Mouse (Mus musculus) c-Kit-negative CD71-positive TER-119-positive erythroid progenitor cells, embryonic 14.5 days (primary cell): Measurements from ENCODE around the gene Clca3b.
"Not testable (repeated sequence)": the region's sequence is repeated elsewhere in the genome, so short reads cannot be mapped to it uniquely, and the experiment has no call there.

Experiments
- DNase-seq: peaks from one replicate; pipeline ENCODE4 v3.0.0-alpha.2; 2013; ENCODE audit warnings: low read depth, low spot score

Clca3b gene

DNA sequence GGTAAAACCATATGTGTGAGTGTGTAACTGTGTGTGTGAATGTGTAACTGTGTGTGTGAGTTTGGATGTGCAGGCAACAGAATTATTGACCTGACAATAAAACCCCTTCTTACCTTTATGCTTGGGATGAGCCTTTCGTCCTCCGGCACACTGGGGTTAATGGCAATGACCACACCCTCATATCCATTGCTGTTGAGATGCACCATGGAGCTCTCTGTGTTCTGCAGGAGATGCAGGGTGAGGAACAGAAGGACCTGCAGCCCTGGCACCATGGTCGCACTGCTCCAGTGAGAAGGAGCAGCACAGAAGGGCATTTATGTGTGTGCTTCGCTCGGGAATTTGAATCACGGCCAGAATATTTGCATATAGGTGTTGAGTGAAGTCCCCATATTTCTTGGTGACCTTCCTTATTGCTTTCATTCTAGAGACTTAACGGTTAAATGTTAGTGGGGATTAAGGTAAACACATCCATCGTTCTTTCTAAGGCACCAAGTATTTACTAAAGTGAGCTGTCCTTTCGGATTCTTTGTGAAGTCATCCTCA is at the start of gene Clca3b:
Clca3b (minus strand) TSS at position 344 of the 543 bp plus-strand sequence.
- DNase-seq, result not testable (repeated sequence)

DNA sequence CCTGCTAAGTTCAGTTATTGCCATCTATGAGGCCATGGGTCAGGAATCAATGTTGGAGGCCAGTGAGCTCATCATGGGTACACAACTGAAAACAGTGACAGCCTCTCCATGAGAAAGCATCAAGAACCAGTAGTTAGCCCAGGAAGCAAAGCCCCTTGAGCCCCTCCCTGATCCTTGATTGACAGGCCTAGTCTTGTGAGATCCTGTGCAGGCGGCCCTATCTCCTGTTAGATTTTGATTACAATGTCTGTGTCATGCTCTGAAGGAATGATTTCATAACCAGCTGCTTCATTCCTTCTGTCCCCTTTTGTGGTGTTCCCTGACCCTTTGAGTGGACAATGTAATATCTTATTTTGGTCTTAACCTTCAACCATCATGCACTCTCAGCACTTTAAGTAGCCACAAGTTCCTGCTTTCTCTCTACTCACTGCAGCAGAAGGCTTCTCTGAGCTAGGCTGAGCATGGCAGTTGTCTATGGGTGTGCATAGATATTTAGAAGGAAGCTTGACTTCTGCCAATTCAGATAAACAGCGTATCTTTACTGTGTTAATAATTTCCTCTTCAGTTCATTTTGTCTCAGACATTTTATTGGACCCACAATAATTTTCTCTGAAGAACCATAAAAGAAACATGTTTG is 48.0 kb upstream of the Clca3b start:
- DNase-seq, result no peak

DNA sequence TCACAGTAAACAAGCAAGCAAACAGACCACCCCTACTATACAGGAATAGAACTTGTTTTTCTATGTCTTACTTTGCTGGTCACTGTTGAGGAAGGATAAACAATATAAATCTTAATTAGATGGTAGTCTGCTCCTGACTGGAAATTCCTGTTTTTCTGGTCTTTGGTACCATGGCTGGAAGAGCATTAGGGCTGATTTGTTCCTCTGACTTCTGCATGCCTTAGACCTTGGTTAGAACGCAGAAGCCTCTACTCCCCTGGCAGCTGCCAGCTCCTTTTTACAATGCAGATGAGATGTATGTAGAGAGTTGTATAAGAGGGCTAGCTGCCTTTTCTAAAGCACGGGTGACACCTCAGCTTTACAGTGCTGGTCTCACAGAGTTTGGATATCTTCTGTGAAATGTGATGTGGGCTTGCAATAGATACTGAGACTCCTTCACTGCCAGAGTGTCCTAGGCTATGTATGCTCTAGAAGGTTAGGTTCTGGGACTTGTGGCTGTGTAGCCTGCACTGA is 41.1 kb upstream of the Clca3b start:
- no peak for DNase-seq

DNA sequence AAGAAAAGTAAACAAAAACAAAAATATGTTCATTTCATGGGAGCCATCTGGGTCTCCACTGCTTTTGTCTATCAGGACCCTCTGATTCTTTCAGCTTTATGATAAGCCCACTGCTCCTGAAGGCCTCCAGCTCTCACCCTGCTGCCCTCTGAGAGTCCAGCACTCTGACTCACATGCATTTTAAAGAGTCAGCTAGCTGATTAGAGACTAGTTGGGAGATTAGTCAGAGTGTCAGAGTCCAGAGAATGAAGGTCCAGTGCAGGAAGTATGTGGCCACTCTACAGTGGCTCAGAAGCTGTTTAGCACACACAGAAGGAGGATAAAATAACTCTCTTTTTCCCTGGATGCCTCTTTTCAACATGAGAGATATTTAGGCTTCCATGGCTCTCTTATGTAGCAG is 37.8 kb upstream of the Clca3b start:
- no peak for DNase-seq

DNA sequence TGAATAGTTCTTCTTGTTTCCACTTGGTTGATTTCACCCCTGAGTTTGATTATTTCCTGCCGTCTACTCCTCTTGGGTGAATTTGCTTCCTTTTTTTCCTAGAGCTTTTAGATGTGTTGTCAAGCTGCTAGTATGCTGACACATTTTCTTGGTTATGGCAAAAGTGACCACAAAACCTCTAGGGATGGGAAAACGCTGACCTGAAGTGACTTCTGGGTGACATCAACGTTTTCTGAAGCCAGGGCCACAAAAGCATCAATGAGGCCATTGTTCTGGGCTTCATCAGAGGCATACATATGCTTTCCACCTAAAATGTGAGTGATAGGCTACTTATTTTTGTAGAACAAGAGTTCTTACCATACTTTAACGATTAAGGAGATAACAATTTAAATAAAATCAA is 22.9 kb upstream of the Clca3b start:
- DNase-seq, result not testable (repeated sequence)

DNA sequence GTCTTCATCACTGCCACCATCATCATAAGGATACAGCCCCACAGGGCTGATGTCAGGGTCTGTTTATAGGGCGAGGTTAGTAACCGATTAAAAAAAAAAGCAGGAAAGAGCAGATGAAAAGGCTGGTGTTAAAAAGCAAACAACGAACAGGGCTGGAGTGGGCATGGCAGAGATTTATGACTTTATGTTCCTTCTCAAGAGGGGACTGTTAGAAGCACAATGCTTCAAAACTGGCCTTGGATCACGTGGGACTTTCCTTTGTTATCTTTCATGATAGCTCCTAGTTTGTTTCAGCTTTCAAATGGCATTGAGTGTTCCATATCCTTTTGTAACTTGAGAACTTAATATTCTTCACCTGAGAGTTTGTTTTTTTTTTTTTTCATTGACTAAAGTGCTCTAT is 427 bp upstream of the Clca3b start:
- no peak for DNase-seq

DNA sequence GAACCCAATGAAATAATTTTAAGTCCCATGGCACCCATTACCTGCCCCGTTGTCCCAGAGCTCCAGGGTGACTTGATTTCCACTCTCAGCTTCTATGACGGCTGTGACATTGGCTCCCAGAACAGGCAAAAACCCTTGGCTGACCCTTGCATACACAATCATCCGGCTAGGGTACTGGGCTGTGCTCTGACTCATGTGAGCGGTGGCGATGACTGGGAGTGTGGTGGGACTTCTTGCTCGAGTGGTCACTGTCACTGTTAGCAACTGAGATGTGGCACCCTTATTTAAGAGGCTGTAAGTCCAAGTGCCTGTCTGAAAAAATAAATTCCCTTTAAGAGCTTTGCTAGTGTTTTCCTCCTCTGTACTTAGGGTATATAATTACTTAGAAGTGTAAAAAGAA is 21.9 kb downstream of the Clca3b start:
- DNase-seq, result no peak

DNA sequence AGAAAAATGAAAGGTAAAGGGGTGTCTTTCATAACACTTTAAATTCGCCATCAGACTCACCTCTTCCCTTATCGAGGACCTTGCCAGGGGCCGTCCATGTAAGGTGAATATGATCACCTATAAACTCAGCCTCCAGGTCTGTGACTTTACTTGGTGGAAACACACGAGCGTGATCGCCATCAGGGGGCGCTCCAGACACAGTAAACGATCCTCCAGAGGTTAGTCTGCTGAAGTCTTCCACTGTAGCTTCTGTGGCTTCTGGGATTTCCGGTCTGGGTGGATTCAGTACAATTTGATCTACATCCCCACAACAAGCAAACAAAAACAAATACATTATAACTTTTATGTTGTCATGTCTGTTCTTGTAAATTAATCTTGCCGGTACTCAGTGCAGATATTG is 24.0 kb downstream of the Clca3b start:
- DNase-seq, result peak; percentile 12

DNA sequence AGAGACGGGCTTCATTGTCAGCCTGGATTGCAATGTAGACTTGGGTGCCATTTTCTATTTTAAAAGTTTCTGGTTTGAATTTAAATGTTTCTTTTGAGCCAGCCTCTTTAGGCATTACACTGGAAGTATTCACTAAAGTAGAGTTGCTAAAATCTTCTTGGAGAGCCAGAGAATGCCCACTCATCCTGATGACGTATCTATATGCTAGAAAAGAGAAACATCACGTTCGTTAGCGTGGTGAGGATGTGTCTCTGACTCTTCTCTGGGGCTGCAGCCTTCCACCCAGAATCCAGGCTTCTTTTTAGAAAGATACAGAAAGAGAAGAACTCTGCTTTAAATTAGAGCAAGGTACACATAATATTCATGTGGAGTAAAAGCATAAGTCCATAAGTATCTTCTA is 25.8 kb downstream of the Clca3b start:
- no peak for DNase-seq

DNA sequence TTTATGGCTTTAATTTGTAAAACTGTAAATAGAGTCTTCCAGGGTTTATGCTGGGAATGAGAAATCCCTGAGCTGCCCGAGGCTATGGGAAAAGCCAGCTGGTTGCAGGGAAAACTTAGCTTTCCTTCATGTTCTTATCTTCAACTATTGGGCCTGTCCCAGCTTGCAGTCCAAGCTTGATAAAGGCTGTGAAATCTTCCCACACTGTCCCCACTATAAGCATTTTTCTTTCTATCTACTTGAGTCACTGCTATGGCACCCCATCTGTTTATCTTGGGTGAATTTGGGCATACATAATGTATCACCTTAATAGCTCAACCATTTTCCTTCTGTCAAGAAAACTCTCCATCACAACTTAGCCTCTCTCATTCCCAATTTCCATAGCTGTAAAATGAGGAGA is 28.5 kb downstream of the Clca3b start:
- DNase-seq, result no peak

DNA sequence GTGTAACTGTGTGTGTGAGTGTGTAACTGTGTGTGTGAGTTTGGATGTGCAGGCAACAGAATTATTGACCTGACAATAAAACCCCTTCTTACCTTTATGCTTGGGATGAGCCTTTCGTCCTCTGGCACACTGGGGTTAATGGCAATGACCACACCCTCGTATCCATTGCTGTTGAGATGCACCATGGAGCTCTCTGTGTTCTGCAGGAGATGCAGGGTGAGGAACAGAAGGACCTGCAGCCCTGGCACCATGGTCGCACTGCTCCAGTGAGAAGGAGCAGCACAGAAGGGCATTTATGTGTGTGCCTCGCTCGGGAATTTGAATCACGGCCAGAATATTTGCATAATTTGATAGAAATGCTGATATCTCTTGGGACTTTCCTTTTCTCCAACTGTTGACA is 29.9 kb downstream of the Clca3b start, which contains the start of gene Clca3a2:
Clca3a2 (minus strand) TSS at position 276 of the 400 bp plus-strand sequence.
- DNase-seq, result not testable (repeated sequence)

DNA sequence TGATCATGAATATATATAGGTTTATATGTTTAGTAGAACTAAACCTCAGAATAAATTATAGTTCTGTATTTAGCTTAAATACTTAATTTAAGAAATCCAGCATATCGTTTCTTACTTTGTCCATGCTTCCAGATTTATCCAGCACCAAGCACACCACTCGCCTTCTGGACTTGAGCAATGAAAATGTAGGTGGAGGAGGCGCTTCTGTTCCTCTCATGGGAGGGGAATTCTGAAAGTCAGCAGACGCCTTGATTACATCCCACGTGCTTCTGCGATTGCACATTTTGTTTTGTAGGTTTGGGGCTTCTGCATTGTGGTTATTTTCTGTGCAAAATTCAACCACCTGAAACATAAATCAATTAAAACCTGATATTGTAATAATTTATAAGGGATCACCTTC is 35.8 kb downstream of the Clca3b start:
- DNase-seq, result not testable (repeated sequence)

DNA sequence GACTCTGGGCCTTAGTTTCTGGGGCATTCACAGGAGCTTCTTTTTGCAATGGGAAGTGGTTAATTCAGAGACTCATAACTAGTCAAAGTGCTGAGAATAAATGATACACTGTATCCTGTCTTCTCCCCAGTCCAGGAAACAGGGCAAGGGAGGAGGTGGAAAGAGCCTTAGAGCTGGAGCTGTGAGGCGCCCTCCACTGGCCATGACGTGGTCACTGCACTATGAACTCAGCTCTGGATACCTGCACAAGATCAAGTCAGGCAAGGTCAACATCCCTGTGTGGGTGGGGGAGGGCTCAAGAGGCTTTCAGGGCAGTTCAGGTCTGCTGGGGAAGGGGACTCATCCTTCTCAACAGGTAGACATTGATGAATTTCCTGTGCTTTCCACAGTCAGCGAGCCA is 37.3 kb downstream of the Clca3b start:
- no peak for DNase-seq

DNA sequence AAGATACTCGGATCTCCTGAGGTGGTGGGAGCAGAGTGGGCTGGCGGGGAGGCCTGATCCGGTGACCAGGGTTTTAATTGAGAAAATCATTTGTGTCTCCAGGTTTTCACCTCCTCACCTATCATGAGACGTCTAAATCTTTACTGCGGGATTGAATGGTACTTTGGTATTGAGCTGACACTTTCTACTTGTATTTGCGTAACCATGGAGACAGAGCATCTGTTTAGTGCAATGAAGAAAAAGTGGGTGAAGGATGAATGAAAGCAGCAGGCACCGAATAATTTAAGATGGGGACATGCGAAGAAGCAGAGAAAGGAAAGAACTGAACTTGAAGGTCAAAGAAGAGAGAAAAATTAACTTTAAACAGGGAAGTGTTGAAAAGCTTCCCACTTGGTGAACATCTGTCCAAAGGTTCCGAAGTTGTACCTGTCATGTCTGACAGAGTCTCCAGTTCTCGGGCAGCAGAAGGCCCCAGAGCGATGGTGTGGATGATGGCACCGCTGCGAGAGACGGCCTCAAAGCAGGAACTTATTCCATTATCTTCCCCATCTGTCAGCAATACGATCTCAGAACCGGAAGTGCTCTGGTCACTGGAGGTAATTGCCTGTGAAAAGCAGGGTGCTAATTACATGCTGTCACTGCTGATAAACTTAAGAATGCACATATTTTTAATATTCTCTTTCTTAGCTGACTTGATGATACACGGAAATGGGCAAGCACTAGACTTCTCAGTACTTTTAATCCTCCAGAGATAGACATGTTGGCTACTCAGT is 40.8 kb downstream of the Clca3b start:
- not testable (repeated sequence) for DNase-seq

DNA sequence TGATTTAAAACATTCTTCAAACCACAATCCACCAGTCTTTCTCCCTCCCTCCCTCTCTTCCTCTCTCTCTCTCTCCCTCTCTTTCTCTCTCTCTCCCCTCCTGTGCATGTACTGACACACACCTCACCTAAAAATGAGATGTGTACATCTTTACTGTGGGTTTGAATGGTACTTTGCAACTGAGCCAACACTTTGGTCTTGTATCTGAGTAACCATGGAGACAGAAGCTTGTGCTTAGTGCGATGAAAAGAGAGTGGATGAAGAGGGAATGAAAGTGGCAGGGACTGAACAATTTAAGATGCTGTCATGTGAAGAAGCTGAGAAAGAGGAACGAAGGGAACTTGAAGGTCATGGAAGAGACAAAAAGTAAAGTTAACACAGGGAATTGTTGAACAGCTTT is 42.5 kb downstream of the Clca3b start:
- DNase-seq, result not testable (repeated sequence)

DNA sequence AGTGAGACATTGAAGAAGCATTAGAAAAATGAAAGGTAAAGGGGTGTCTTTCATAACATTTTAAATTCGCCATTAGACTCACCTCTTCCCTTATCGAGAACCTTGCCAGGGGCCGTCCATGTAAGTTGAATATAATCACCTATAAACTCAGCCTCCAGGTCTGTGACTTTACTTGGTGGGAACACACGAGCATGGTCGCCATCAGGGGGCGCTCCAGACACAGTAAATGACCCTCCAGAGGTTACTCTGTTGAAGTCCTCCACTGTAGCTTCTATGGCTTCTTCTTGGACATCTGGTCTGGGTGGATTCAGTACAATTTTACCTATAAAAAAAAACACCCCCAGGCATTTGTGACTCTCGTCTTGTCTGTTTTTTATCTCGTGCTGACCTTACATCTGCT is 47.3 kb downstream of the Clca3b start:
- DNase-seq, result no peak

DNA sequence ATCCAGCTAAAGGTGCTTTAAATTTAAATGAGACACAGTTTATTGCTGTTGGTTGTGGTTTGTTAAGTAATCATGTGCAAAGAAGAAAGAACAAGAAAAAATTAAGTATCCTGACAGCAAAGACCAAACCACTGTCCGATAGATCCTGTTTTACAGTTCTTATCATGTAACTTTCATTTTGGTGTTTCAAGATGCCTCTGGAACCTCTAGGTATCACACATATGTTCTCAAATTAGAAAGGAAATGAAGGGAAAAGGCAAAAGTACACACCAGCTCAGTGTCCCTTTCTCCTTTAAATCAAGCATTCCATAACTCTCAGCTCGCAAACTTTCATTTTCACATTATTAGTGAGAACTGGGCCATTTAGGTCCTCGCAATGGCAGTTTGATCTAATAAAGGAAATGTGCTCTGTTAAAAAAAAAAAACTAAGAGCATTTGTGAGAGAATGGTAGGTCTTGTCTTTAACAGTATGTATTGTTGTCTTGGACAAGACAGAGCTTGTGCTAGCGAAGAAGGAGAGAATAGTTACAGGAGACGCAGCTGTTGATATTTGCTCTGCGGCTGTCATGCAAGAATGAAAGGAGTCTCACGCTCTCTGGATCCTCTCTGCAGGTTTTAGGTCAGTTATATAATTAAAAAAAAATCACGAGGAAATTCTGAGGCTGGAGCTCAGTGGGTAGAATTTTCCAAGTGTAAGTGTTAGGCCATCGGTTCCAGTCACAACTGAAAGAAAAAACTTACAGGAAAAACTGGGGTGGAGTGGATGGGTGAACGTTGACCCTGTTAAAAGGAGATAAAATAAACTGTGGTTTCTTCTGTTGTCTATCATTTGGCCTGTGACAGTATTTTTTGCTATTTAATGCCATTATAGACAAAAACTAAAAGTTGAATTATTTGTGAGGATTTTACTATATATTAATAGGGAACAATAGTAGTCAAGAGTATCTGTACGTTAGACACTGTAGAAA is 63.7 kb downstream of the Clca3b start:
- DNase-seq, result no peak
